Mouse (Mus musculus): ENCODE data around the gene Rapgef1.

The Rapgef1 gene

GRCm38 (mm10) chr2:29671856-29672255 lies 52.3 kb downstream of the Rapgef1 start:
- in situ Hi-C loops (cut with MboI, MseI): loop anchor here (10.0 kb wide), 1 partner anchor 47 kb away; no protein-coding TSS in a partner anchor

- in situ Hi-C loops (cut with MboI, MseI): loop anchor here (10.0 kb wide), 1 partner anchor 48 kb away; no protein-coding TSS in a partner anchor
Measured at GRCm38 (mm10) chr2:29672746-29673536, 53.4 kb downstream of the Rapgef1 start.

DNA sequence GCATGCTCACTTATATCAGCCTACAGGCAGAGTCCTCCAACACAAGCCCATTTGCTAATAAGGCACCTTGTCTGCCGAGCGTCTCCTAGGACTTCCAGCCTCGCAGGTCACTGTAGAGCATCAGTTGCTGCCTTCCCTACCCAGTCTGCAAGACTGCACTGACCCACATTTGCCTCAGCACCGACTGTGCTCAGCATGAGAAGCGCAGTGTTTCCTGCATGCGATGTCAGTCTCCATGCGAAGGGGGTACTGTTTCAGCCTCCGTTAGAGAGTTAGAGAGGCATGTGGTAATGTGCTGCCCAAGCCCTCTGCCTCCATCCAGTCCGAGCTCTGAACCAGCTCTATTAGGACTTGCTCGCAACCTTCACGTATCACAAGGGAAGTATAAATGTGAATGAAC lies 54.6 kb downstream of the Rapgef1 start:
- in situ Hi-C loops (cut with MboI, MseI): loop anchor here (10.0 kb wide), 1 partner anchor 49 kb away; no protein-coding TSS in a partner anchor

DNA sequence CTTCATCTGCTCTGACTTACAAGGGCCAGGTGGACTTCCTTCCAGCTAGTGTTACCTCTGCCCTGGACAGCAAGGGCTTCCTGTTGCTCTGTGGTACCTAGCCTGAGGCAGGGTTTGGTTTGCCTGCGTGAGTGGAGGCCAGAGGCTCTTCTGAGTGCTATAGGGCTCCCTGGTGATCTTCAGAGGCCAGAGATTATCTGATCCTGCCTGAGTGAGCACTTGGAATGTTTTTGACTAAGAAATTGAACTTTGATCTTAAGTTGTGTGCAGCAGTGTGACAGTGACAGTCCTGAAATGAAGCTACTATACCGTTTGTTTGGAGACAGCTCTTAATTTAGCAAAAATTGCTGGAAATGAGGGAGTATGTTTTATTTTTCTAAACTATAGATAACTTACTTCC lies 55.0 kb downstream of the Rapgef1 start:
- in situ Hi-C loops (cut with MboI, MseI): loop anchor here (10.0 kb wide), 1 partner anchor 50 kb away; no protein-coding TSS in a partner anchor

GRCm38 (mm10) chr2:29675846-29676245 lies 56.3 kb downstream of the Rapgef1 start:
- in situ Hi-C loops (cut with MboI, MseI): loop anchor here (10.0 kb wide), 1 partner anchor 51 kb away; no protein-coding TSS in a partner anchor

DNA sequence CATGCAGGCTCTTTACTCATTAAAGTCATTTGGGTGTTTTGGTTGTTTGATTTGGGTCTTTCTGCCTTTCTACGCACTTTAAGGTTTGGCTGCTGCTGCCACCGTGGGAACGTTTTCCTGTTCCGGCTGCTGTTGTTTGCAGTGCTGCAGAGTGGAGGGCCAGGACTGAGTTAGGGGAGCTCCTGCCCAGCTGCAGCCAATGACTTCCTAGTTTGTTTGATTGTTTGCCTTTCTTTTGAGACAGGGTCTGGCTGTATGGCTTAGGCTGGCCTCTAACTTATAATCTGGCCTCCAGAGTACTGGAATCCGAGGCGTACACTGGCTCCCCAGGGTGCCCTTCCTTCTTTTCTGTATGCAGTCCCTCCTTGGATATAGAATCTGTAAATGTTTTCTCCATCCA lies 57.0 kb downstream of the Rapgef1 start:
- in situ Hi-C loops (cut with MboI, MseI): loop anchor here (10.0 kb wide), 1 partner anchor 52 kb away; no protein-coding TSS in a partner anchor

GRCm38 (mm10) chr2:29677842-29678241 lies 58.3 kb downstream of the Rapgef1 start:
- in situ Hi-C loops (cut with MboI, MseI): loop anchor here (10.0 kb wide), 1 partner anchor 53 kb away; no protein-coding TSS in a partner anchor

DNA sequence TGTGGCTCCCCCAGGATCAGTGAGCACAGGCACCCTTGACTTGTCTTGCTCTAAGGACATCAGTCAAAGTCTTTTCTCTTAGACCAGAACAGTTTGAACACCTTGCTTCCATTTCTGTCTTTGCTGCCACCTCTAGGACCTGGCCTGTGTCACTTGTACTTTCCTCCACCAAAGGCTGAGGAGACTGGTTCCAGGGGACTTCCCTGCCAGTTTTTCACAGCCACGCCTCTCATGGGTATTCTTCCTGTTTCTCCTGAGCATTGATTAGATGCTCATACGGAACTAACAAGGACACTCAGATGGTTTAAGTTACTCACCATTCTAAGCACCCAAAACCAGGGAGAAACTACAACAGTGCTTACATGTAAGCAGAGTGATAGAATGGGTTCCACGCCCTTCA lies 59.0 kb downstream of the Rapgef1 start:
- in situ Hi-C loops (cut with MboI, MseI): loop anchor here (10.0 kb wide), 1 partner anchor 54 kb away; no protein-coding TSS in a partner anchor

GRCm38 (mm10) chr2:29679710-29680584 lies 60.4 kb downstream of the Rapgef1 start:
- in situ Hi-C loops (cut with MboI, MseI): loop anchor here (10.0 kb wide), 1 partner anchor 55 kb away; no protein-coding TSS in a partner anchor

- in situ Hi-C loops (cut with MboI, MseI): no loop called here
Measured at GRCm38 (mm10) chr2:29683261-29683999, 63.9 kb downstream of the Rapgef1 start.

- in situ Hi-C loops (cut with MboI, MseI): no loop called here
Measured at GRCm38 (mm10) chr2:29684498-29684897, 65.0 kb downstream of the Rapgef1 start.

DNA sequence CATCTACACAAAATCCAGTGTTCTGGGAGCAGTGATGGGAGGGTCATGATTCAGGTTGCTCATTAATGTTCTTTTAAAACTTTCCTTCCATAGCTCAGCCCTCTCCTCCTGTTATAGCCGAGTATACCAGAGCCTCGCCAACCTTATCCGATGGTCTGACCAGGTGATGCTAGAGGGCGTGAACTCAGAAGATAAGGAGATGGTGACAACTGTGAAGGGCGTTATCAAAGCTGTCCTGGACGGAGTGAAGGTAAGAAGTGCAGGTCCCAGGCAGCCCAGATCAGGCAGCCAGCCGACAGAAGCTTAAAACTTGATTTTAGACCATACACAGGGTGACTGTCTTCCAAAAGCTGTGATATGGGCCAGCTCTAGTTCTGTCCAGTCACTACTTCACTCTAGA lies 69.5 kb downstream of the Rapgef1 start:
- in situ Hi-C loops (cut with MboI, MseI): no loop called here

DNA sequence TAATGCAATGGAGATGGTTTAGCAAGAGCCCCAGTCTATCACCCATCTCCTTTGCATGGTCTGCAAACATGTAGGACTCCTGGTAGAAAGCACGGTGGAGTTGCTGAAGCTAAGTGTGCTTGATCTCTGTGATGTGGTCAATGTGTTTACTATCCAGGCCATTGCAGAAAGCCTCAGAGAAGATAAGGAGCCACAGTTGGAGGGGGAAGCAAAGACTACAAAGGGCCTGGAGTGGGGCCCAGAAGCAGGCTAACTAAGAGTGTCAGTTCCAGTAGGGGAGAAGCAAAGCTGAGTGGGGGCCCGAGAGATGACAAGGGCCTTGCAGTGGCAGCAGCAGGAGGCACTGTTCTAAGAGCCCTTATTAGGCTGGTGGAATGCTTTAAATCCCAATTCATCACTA lies 70.0 kb downstream of the Rapgef1 start:
- in situ Hi-C loops (cut with MboI, MseI): no loop called here

- in situ Hi-C loops (cut with MboI, MseI): no loop called here
Measured at GRCm38 (mm10) chr2:29691068-29691467, 71.5 kb downstream of the Rapgef1 start.

GRCm38 (mm10) chr2:29691507-29691906 lies 72.0 kb downstream of the Rapgef1 start:
- in situ Hi-C loops (cut with MboI, MseI): no loop called here

GRCm38 (mm10) chr2:29692192-29692591 lies 72.7 kb downstream of the Rapgef1 start:
- in situ Hi-C loops (cut with MboI, MseI): no loop called here

GRCm38 (mm10) chr2:29696207-29696800 lies 76.8 kb downstream of the Rapgef1 start:
- in situ Hi-C loops (cut with MboI, MseI): no loop called here

DNA sequence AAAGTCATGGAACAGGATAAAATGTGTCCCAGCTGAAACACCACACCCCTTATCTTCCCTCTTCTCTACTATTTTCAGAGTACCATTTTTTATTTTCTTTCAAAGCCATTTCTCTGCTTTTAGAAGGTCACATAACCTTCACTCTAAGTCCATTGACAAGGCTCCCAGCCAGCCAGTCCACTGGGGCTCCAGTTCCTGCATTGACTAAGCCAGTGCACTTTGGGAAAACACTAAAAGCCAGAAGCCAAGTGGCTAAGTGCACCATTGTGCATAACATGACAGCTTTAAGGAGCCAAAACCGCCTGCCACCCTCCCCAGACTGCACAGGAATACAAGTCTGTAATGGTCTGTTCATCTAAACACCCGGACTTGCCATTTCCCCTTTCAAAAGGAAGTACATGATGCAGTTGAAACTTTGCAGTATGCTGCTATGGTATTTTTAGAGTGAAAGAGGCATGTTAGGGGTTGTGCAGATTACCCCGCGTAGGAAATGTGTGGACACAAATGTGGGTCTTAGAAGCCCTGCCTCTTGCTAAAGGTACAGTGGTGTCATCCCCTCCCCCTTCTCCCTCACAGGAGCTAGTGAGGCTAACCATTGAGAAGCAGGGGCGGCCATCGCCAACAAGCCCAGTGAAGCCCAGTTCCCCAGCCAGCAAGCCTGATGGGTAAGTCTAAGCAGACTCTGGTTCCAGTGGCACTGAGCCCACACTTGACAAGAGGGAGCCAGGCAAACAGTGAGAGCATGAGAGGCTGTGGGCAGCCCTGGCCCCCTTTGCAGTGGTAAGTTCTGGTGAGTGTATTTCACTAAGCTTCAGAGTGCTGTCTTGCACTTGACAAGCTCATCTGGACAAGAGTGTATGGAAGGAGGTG lies 79.1 kb downstream of the Rapgef1 start:
- in situ Hi-C loops (cut with MboI, MseI): no loop called here

- in situ Hi-C loops (cut with MboI, MseI): no loop called here
Measured at GRCm38 (mm10) chr2:29700898-29701297, 81.4 kb downstream of the Rapgef1 start.

DNA sequence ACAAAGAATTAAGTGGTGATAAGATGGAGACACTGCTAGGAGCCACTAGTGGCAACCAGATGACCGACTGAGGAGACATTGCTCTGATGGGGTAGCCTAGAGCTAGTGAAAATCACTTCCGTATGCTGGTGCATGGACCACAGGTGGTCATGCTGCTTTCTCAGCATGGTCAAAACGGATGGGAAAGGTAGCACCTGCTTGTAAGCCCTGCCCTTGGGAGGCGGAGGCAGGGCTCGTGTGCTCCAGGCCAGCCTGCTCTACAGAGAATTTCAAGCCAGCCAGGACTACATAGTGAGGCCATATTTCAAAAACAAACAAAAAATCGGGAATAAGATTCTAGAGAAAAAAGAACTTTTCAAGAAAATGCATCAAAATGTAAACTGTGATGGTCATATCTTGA lies 81.9 kb downstream of the Rapgef1 start:
- in situ Hi-C loops (cut with MboI, MseI): no loop called here

Data from regulatory T cell (primary cell).